Mouse (Mus musculus): Measurements from ENCODE around the gene Faap20. TPM values are rescaled to one million over a fixed set of nuclear protein-coding genes. Genes with fewer than 3 reads are reported as not detected.

Faap20 gene
- polyA plus RNA-seq, 1 experiment from 2014 or later, result 61.0 TPM

- peak overlapping the region; percentile 99 for H3K9ac ChIP-seq
- WGBS, result under 1% methylated on average over 88 of the region's 93 CpGs
- H3K4me1 ChIP-seq (replicated peaks), result peaks cover 50% of the 10 kb centered on the region
- H3K9me3 ChIP-seq (replicated peaks), result no peaks in the 10 kb centered on the region
- H3K4me3 ChIP-seq, result peak overlapping the region; percentile 98
- peak overlapping the region; percentile 97 for H3K4me2 ChIP-seq
- no peaks in the 10 kb centered on the region for H3K36me3 ChIP-seq
- H3K27me3 ChIP-seq (replicated peaks), result no peaks in the 10 kb centered on the region
- no peak for ATAC-seq (ENCODE audit: insufficient number of reproducible peaks, low FRiP score)
- H3K27ac ChIP-seq (ENCODE audit: poor library complexity, severe bottlenecking), result peak overlapping the region; percentile 80
Observed at GRCm38 (mm10) chr4:155221599-155222551, 27.7 kb upstream of the Faap20 start.

- peak within 1 kb of the TSS; percentile 97 for H3K4me2 ChIP-seq
- ATAC-seq (ENCODE audit: insufficient number of reproducible peaks, low FRiP score), result no peak
- no peaks in the 10 kb centered on the region for H3K36me3 ChIP-seq
- peak within 1 kb of the TSS; percentile 96 for H3K27ac ChIP-seq (ENCODE audit: poor library complexity, severe bottlenecking)
- H3K27me3 ChIP-seq (replicated peaks), result no peaks in the 10 kb centered on the region
- 18% methylated on average over 62 of the region's 63 CpGs for WGBS
- H3K4me1 ChIP-seq (replicated peaks), result peaks cover 44% of the 10 kb centered on the region
- H3K4me3 ChIP-seq, result peak within 1 kb of the TSS; percentile 98
- H3K9me3 ChIP-seq (replicated peaks), result no peaks in the 10 kb centered on the region
- peak within 1 kb of the TSS; percentile 99 for H3K9ac ChIP-seq
Observed at GRCm38 (mm10) chr4:155222552-155222840, 27.1 kb upstream of the Faap20 start, which contains the start of gene Ski. Gene Ski (minus strand): TSS chr4:155222592.

GRCm38 (mm10) chr4:155222841-155223593, 26.6 kb upstream of the Faap20 start:
- peak; percentile 97 for ATAC-seq (ENCODE audit: insufficient number of reproducible peaks, low FRiP score)
- Histone ChIP-seq H3K36me3 (no peaks in the 10 kb centered on the region), H3K4me2 (peak overlapping the region; percentile 75), H3K9ac (peak overlapping the region; percentile 99), H3K27me3 (replicated peaks) (no peaks in the 10 kb centered on the region), H3K4me1 (replicated peaks) (peaks cover 39% of the 10 kb centered on the region), H3K9me3 (replicated peaks) (no peaks in the 10 kb centered on the region), H3K27ac (ENCODE audit: poor library complexity, severe bottlenecking) (peak overlapping the region; percentile 96), H3K4me3 (peak overlapping the region; percentile 98)
- 8% methylated on average over 112 of the region's 116 CpGs for WGBS

GRCm38 (mm10) chr4:155223594-155224528, 25.7 kb upstream of the Faap20 start:
- H3K9me3 ChIP-seq (replicated peaks), result no peaks in the 10 kb centered on the region
- no peaks in the 10 kb centered on the region for H3K36me3 ChIP-seq
- peak overlapping the region; percentile 98 for H3K4me3 ChIP-seq
- H3K4me2 ChIP-seq, result peak overlapping the region; percentile 75
- peaks cover 30% of the 10 kb centered on the region for H3K4me1 ChIP-seq (replicated peaks)
- no peaks in the 10 kb centered on the region for H3K27me3 ChIP-seq (replicated peaks)
- peak overlapping the region; percentile 96 for H3K27ac ChIP-seq (ENCODE audit: poor library complexity, severe bottlenecking)
- 32% methylated on average over 20 of the region's 20 CpGs for WGBS
- no peak for ATAC-seq (ENCODE audit: insufficient number of reproducible peaks, low FRiP score)
- H3K9ac ChIP-seq, result peak overlapping the region; percentile 86

GRCm38 (mm10) chr4:155225918-155226317, 23.7 kb upstream of the Faap20 start:
- no peaks in the 10 kb centered on the region for H3K9me3 ChIP-seq (replicated peaks)
- H3K4me2 ChIP-seq, result no peak overlapping the region
- no peak overlapping the region for H3K4me3 ChIP-seq
- WGBS, result 85% methylated on average over 5 of the region's 5 CpGs
- no peak overlapping the region for H3K9ac ChIP-seq
- H3K36me3 ChIP-seq, result no peaks in the 10 kb centered on the region
- H3K27ac ChIP-seq (ENCODE audit: poor library complexity, severe bottlenecking), result no peak overlapping the region
- no peaks in the 10 kb centered on the region for H3K27me3 ChIP-seq (replicated peaks)
- H3K4me1 ChIP-seq (replicated peaks), result peaks cover 11% of the 10 kb centered on the region
- no peak for ATAC-seq (ENCODE audit: insufficient number of reproducible peaks, low FRiP score)

GRCm38 (mm10) chr4:155227986-155228385, 21.6 kb upstream of the Faap20 start:
- Histone ChIP-seq H3K4me2 (no peak overlapping the region), H3K27ac (ENCODE audit: poor library complexity, severe bottlenecking) (no peak overlapping the region), H3K9ac (no peak overlapping the region), H3K27me3 (replicated peaks) (no peaks in the 10 kb centered on the region), H3K4me3 (no peak overlapping the region), H3K9me3 (replicated peaks) (no peaks in the 10 kb centered on the region), H3K36me3 (no peaks in the 10 kb centered on the region), H3K4me1 (replicated peaks) (peaks cover 23% of the 10 kb centered on the region)
- 81% methylated on average over 4 of the region's 4 CpGs for WGBS
- ATAC-seq (ENCODE audit: insufficient number of reproducible peaks, low FRiP score), result no peak

- WGBS, result 71% methylated on average over 5 of the region's 5 CpGs
- Histone ChIP-seq H3K36me3 (no peaks in the 10 kb centered on the region), H3K4me1 (replicated peaks) (peaks cover 27% of the 10 kb centered on the region), H3K4me3 (no peak overlapping the region), H3K9ac (no peak overlapping the region), H3K4me2 (no peak overlapping the region), H3K27me3 (replicated peaks) (no peaks in the 10 kb centered on the region), H3K27ac (ENCODE audit: poor library complexity, severe bottlenecking) (no peak overlapping the region), H3K9me3 (replicated peaks) (no peaks in the 10 kb centered on the region)
- no peak for ATAC-seq (ENCODE audit: insufficient number of reproducible peaks, low FRiP score)
Observed at GRCm38 (mm10) chr4:155228461-155228860, 21.1 kb upstream of the Faap20 start.

GRCm38 (mm10) chr4:155233878-155234277, 15.7 kb upstream of the Faap20 start:
- no peaks in the 10 kb centered on the region for H3K27me3 ChIP-seq (replicated peaks)
- H3K9me3 ChIP-seq (replicated peaks), result no peaks in the 10 kb centered on the region
- peak overlapping the region; percentile 58 for H3K4me2 ChIP-seq
- peaks cover 61% of the 10 kb centered on the region for H3K4me1 ChIP-seq (replicated peaks)
- 10% methylated on average over 10 of the region's 10 CpGs for WGBS
- H3K4me3 ChIP-seq, result no peak overlapping the region
- H3K9ac ChIP-seq, result peak overlapping the region; percentile 67
- peak; percentile 48 for ATAC-seq (ENCODE audit: insufficient number of reproducible peaks, low FRiP score)
- no peaks in the 10 kb centered on the region for H3K36me3 ChIP-seq
- H3K27ac ChIP-seq (ENCODE audit: poor library complexity, severe bottlenecking), result peak overlapping the region; percentile 99

GRCm38 (mm10) chr4:155234371-155235310, 15.0 kb upstream of the Faap20 start:
- no peaks in the 10 kb centered on the region for H3K27me3 ChIP-seq (replicated peaks)
- peak; percentile 5; the same call in 1 of the 2 replicates for ATAC-seq (ENCODE audit: insufficient number of reproducible peaks, low FRiP score)
- 29% methylated on average over 8 of the region's 8 CpGs for WGBS
- peak overlapping the region; percentile 99 for H3K27ac ChIP-seq (ENCODE audit: poor library complexity, severe bottlenecking)
- no peaks in the 10 kb centered on the region for H3K9me3 ChIP-seq (replicated peaks)
- peaks cover 64% of the 10 kb centered on the region for H3K4me1 ChIP-seq (replicated peaks)
- H3K9ac ChIP-seq, result peak overlapping the region; percentile 67
- 0 out of 2 replicates have a peak overlapping the region, but pooled peaks have one; percentile 5 for H3K4me3 ChIP-seq
- no peaks in the 10 kb centered on the region for H3K36me3 ChIP-seq
- peak overlapping the region; percentile 58 for H3K4me2 ChIP-seq

Data from heart, embryonic 12.5 days (tissue).